Mouse (Mus musculus) lung, adult 2 months (tissue): ENCODE data around the gene Ly6g5b.

ENCODE experiments used
- CTCF ChIP-seq: fragments of 200-500 bp; IDR thresholded peaks from 2 replicates; pipeline ENCODE4 v1.5.1; 2011; ENCODE audit warnings: mild to moderate bottlenecking, low read length, control low read depth; ENCODE audit not compliant: insufficient read depth
- POLR2A ChIP-seq: fragments of 200-500 bp; IDR thresholded peaks from 2 replicates; pipeline ENCODE4 v1.6.1; 2011; ENCODE audit warnings: low read depth, mild to moderate bottlenecking, control low read depth, low read length, borderline replicate concordance; ENCODE audit errors: extremely low read depth

DNA sequence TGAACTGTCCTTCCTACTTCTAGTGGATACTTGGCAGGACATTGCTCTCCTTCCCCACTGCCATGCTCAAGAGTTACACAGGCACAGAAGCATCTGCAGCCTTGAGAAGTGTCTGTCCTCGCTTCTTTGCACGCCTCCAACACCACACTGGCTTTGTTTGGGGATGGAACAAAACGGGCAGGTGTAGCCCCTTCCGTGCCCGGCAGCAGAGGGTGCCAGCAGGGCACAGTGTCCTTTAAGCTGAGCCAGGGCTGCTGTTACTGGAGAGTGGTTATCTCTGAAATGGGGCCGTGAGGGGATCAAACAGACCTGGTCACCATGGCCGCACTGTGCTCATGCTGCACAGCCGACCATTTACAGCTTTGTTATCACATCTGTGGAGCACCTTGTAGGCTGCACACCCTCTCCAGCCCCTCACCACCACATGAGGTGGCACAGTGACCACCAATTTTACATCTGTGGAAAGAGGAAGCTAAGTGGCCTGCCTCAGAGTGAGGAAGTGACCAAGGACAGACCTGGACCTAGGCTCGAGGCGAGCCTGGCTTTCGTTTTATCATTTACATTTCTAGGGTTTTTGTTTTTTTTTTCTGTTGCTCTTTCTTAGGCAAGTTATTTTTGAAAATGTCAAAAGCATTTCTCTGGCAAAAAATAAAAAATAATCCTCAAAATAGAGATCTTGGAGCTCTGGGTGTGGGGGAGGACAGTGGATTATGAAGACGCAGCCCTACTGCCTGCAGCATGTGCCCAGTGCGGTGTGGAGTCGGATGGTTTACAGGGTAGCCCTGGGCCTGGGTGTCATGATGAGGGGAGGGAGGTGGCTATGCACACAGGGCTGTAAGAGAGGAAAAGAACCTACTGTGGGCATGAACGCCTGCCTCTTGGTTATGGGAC lies 20.5 kb downstream of the Ly6g5b start:
- TF ChIP-seq CTCF: no peak
- no peak for TF ChIP-seq POLR2A
